In the genomic region with DNA sequence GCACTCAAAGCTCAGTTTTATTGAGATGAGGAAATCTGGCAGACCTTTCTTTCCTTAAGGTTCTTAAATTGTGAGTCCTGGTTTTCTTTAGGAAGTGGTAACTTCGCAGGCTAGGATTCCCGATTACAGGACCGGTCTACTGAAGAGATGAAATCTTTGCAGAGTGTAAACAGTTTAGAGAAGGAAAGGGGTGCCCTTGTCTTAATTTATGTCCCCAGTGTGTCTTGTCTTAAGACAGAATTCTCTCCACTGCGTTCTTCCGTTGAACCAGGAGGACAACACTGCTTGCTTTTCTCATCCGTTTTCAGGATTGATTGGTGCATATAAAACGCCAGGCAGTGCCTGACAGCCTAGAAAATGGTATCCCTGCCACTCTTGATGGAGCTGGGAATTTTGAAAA, we compare ENCODE assay signal across 9 mouse cellular contexts. TPM values are rescaled to one million over a fixed set of nuclear protein-coding genes. Genes with fewer than 3 reads are reported as not detected.
DNase-seq lines count a peak whose midpoint lies in the region; ATAC-seq and TF ChIP-seq lines count a peak whose summit lies in the region.
"Had no signal": no experiment of that assay in that cellular context is flagged by ENCODE, and none has a peak within 500 bp of the region (broad histone marks: within the 10 kb centered on the region; RNA-seq: fewer than 3 reads in every experiment).

No protein-coding gene starts in this region.

- TF ChIP-seq CTCF in cortical plate, adult 2 months (IDR thresholded peaks at IDR 0.05; ENCODE audit: extremely low read depth, insufficient read depth, low read length), result no peak

- no peak for TF ChIP-seq POLR2A in cortical plate, adult 2 months (IDR thresholded peaks at IDR 0.05; ENCODE audit: extremely low read depth, insufficient read depth, low read length)

- intact Hi-C loops in heart, postnatal 14 days (cut with DNase I), result no loop called here

- peak overlapping the region; percentile 80 for H3K4me2 ChIP-seq in heart, embryonic 12.5 days

- peaks cover 44% of the 10 kb centered on the region for H3K27me3 ChIP-seq in heart, embryonic 12.5 days (replicated peaks)
- H3K27me3 ChIP-seq in hindbrain, embryonic 10.5 days (ENCODE audit: insufficient read depth, poor library complexity, severe bottlenecking), result peaks cover 56% of the 10 kb centered on the region
- peaks cover 66% of the 10 kb centered on the region for H3K27me3 ChIP-seq in midbrain, embryonic 10.5 days (ENCODE audit: low read depth, poor library complexity, severe bottlenecking)

- no peak overlapping the region for H3K27ac ChIP-seq in heart, embryonic 12.5 days (ENCODE audit: poor library complexity, severe bottlenecking)
- no peak overlapping the region for H3K27ac ChIP-seq in cortical plate, adult 2 months (ENCODE audit: insufficient read depth, low read length)
- H3K27ac ChIP-seq in hindbrain, embryonic 10.5 days, result no peak overlapping the region
- H3K27ac ChIP-seq in midbrain, embryonic 10.5 days (replicated peaks), result no peak overlapping the region

- no peak overlapping the region for H3K9ac ChIP-seq in heart, embryonic 12.5 days

- 8% methylated on average over 7 of the region's 7 CpGs for WGBS in heart, embryonic 12.5 days
- 9% methylated on average over 7 of the region's 7 CpGs for WGBS in hindbrain, embryonic 10.5 days
- WGBS in midbrain, embryonic 10.5 days, result 9% methylated on average over 7 of the region's 7 CpGs

- DNase-seq in heart, postnatal 14 days, result no peak
- no peak for DNase-seq in hindbrain, embryonic 10.5 days (ENCODE audit: low spot score)
- no peak for DNase-seq in midbrain, embryonic 10.5 days (ENCODE audit: low spot score)
- no peak for DNase-seq in frontal cortex, adult 2 months (ENCODE audit: extremely low spot score in 1 of 2, low spot score in 1 of 2)
- no peak for DNase-seq in layer of hippocampus, adult 11-12 months (ENCODE audit: low spot score)
- DNase-seq in layer of hippocampus, postnatal 36 days, result no peak

- 0 out of 2 replicates have a peak, but pooled peaks cover 6% of the 10 kb centered on the region for H3K4me1 ChIP-seq in heart, embryonic 12.5 days (replicated peaks)
- H3K4me1 ChIP-seq in cortical plate, adult 2 months (ENCODE audit: control insufficient read depth, insufficient read depth, low read length), result peaks cover 3% of the 10 kb centered on the region; the same call in 1 of the 2 replicates
- peaks cover 24% of the 10 kb centered on the region for H3K4me1 ChIP-seq in hindbrain, embryonic 10.5 days (replicated peaks)
- H3K4me1 ChIP-seq in midbrain, embryonic 10.5 days, result peaks cover 23% of the 10 kb centered on the region

- peak overlapping the region; percentile 58 for H3K4me3 ChIP-seq in heart, embryonic 12.5 days
- H3K4me3 ChIP-seq in cortical plate, adult 2 months (ENCODE audit: insufficient read depth, low read length), result 0 out of 2 replicates have a peak overlapping the region, but pooled peaks have one; percentile 25
- H3K4me3 ChIP-seq in hindbrain, embryonic 10.5 days, result peak overlapping the region; percentile 69
- H3K4me3 ChIP-seq in midbrain, embryonic 10.5 days, result peak overlapping the region; percentile 73

- no peaks in the 10 kb centered on the region for H3K9me3 ChIP-seq in heart, embryonic 12.5 days (replicated peaks)
- H3K9me3 ChIP-seq in hindbrain, embryonic 10.5 days, result no peaks in the 10 kb centered on the region
- no peaks in the 10 kb centered on the region; the same call in 1 of the 2 replicates for H3K9me3 ChIP-seq in midbrain, embryonic 10.5 days (replicated peaks)

- no peak for ATAC-seq in heart, embryonic 12.5 days (ENCODE audit: insufficient number of reproducible peaks, low FRiP score)

- H3K36me3 ChIP-seq in heart, embryonic 12.5 days, result no peaks in the 10 kb centered on the region
- H3K36me3 ChIP-seq in hindbrain, embryonic 10.5 days, result no peaks in the 10 kb centered on the region
- H3K36me3 ChIP-seq in midbrain, embryonic 10.5 days, result no peaks in the 10 kb centered on the region

RNA-seq across cellular contexts. Expression of gene Chrna5, which starts 1.7 kb away (rescaled TPM):
- 0.14 and 0.28 TPM in 2 replicates for polyA plus RNA-seq in heart, embryonic 12.5 days (2016; fragmentation: Nextera tagmentation; extraction: Ambion mirVana)
- not detected for total RNA-seq in heart, postnatal 14 days (2021)
- 2.9 and 3.2 TPM in 2 replicates for polyA plus RNA-seq in cortical plate, adult 2 months (2012; rRNA removed)
- 2.3 and 3.4 TPM in 2 replicates for polyA plus RNA-seq in hindbrain, embryonic 10.5 days (2016; fragmentation: Nextera tagmentation; extraction: Ambion mirVana)
- 2.7 and 3.6 TPM in 2 replicates for polyA plus RNA-seq in midbrain, embryonic 10.5 days (2016; fragmentation: Nextera tagmentation; extraction: Ambion mirVana)
- 1.5 and 2.2 TPM in 2 replicates for polyA plus RNA-seq in frontal cortex, adult 2 months (2012; rRNA removed)
- total RNA-seq in layer of hippocampus, postnatal 36 days (2021), result 1 to 10 TPM; 8.3 to 9.1 TPM
- polyA plus RNA-seq: C2C12 had no signal

RNA-seq across cellular contexts. Expression of gene AY074887, which starts 31.6 kb away (rescaled TPM):
- polyA plus RNA-seq in heart, embryonic 12.5 days (2016; fragmentation: Nextera tagmentation; extraction: Ambion mirVana), result 0.35 and 0.38 TPM in 2 replicates
- total RNA-seq in heart, postnatal 14 days (2021), result not detected
- polyA plus RNA-seq in cortical plate, adult 2 months (2012; rRNA removed), result 0.19 TPM in 1 of 2 replicates, not detected in the other
- 0.69 and 1.0 TPM in 2 replicates for polyA plus RNA-seq in hindbrain, embryonic 10.5 days (2016; fragmentation: Nextera tagmentation; extraction: Ambion mirVana)
- 0.97 and 1.3 TPM in 2 replicates for polyA plus RNA-seq in midbrain, embryonic 10.5 days (2016; fragmentation: Nextera tagmentation; extraction: Ambion mirVana)
- polyA plus RNA-seq in frontal cortex, adult 2 months (2012; rRNA removed), result 0.34 TPM in 1 of 2 replicates, not detected in the other
- total RNA-seq in layer of hippocampus, postnatal 36 days (2021), result under 1 TPM in 1 of 2 experiments, not detected in 1; 0.53 TPM

RNA-seq across cellular contexts. Expression of gene Psma4, which starts 31.8 kb away (rescaled TPM):
- polyA plus RNA-seq in heart, embryonic 12.5 days (2016; fragmentation: Nextera tagmentation; extraction: Ambion mirVana), result 237 and 247 TPM in 2 replicates
- 100 to 1,000 TPM; 127 to 132 TPM for total RNA-seq in heart, postnatal 14 days (2021)
- 140 and 144 TPM in 2 replicates for polyA plus RNA-seq in cortical plate, adult 2 months (2012; rRNA removed)
- polyA plus RNA-seq in hindbrain, embryonic 10.5 days (2016; fragmentation: Nextera tagmentation; extraction: Ambion mirVana), result 319 and 324 TPM in 2 replicates
- 314 and 322 TPM in 2 replicates for polyA plus RNA-seq in midbrain, embryonic 10.5 days (2016; fragmentation: Nextera tagmentation; extraction: Ambion mirVana)
- polyA plus RNA-seq in frontal cortex, adult 2 months (2012; rRNA removed), result 138 and 166 TPM in 2 replicates
- 100 to 1,000 TPM; 131 to 134 TPM for total RNA-seq in layer of hippocampus, postnatal 36 days (2021)

RNA-seq across cellular contexts. Expression of gene Chrna3, which starts 44.0 kb away (rescaled TPM):
- polyA plus RNA-seq in heart, embryonic 12.5 days (2016; fragmentation: Nextera tagmentation; extraction: Ambion mirVana), result 0.13 TPM in 1 of 2 replicates, not detected in the other
- total RNA-seq in heart, postnatal 14 days (2021), result under 1 TPM in 1 of 2 experiments, not detected in 1; 0.12 TPM
- 0.26 and 0.44 TPM in 2 replicates for polyA plus RNA-seq in cortical plate, adult 2 months (2012; rRNA removed)
- polyA plus RNA-seq in hindbrain, embryonic 10.5 days (2016; fragmentation: Nextera tagmentation; extraction: Ambion mirVana), result 13.7 and 17.3 TPM in 2 replicates
- polyA plus RNA-seq in midbrain, embryonic 10.5 days (2016; fragmentation: Nextera tagmentation; extraction: Ambion mirVana), result 8.2 and 8.8 TPM in 2 replicates
- 2.1 and 2.9 TPM in 2 replicates for polyA plus RNA-seq in frontal cortex, adult 2 months (2012; rRNA removed)
- under 1 TPM; 0.33 to 0.37 TPM for total RNA-seq in layer of hippocampus, postnatal 36 days (2021)
- polyA plus RNA-seq: C2C12 had no signal
